Mouse (Mus musculus): ENCODE measurements around the gene Gm3173. TPM values are rescaled to one million over a fixed set of nuclear protein-coding genes. Genes with fewer than 3 reads are reported as not detected.

The Gm3173 gene
- polyA plus RNA-seq (2015; fragmentation: Nextera tagmentation; extraction: Ambion mirVana): not detected in 2 replicates

GRCm38 (mm10) chr14:4430692-4431091 lies at the start of gene Gm3173:
Gm3173 (plus strand) TSS chr14:4430992.

GRCm38 (mm10) chr14:4397226-4397625 lies 33.6 kb upstream of the Gm3173 start, which contains the start of gene Gm3159:
Gm3159 (plus strand) TSS chr14:4397526.

GRCm38 (mm10) chr14:4414965-4415835 lies 15.6 kb upstream of the Gm3173 start, which contains the start of gene Gm3164:
Gm3164 (plus strand) TSS chr14:4415448.

GRCm38 (mm10) chr14:4481445-4481844 lies 50.7 kb downstream of the Gm3173 start, which contains the start of gene Gm3182:
Gm3182 (plus strand) TSS chr14:4481745.

GRCm38 (mm10) chr14:4555105-4555504 lies 124.3 kb downstream of the Gm3173 start, which contains the start of gene Gm3047:
Gm3047 (plus strand) TSS chr14:4555405.

Other genes with a start within 250 kb of the Gm3173 start
- gene Gm2974, start 248.4 kb upstream of the Gm3173 start, polyA plus RNA-seq (2015; fragmentation: Nextera tagmentation; extraction: Ambion mirVana): not detected in 2 replicates
- gene Gm3138, start 181.4 kb upstream of the Gm3173 start, polyA plus RNA-seq (2015; fragmentation: Nextera tagmentation; extraction: Ambion mirVana): not detected in 2 replicates
- gene Gm3149, start 113.7 kb upstream of the Gm3173 start, polyA plus RNA-seq (2015; fragmentation: Nextera tagmentation; extraction: Ambion mirVana): not detected in 2 replicates
- gene 2610042L04Rik, start 96.2 kb upstream of the Gm3173 start, polyA plus RNA-seq (2015; fragmentation: Nextera tagmentation; extraction: Ambion mirVana): not detected in 2 replicates
- not detected in 2 replicates for gene Gm3159, start 33.5 kb upstream of the Gm3173 start, polyA plus RNA-seq (2015; fragmentation: Nextera tagmentation; extraction: Ambion mirVana)
- gene Gm3164, start 15.5 kb upstream of the Gm3173 start, polyA plus RNA-seq (2015; fragmentation: Nextera tagmentation; extraction: Ambion mirVana): 0.68 and 0.83 TPM in 2 replicates
- gene Gm3182, start 50.8 kb downstream of the Gm3173 start, polyA plus RNA-seq (2015; fragmentation: Nextera tagmentation; extraction: Ambion mirVana): not detected in 2 replicates
- gene Gm3047, start 124.4 kb downstream of the Gm3173 start, polyA plus RNA-seq (2015; fragmentation: Nextera tagmentation; extraction: Ambion mirVana): not detected in 2 replicates
- not detected in 2 replicates for gene Gm8159, start 201.4 kb downstream of the Gm3173 start, polyA plus RNA-seq (2015; fragmentation: Nextera tagmentation; extraction: Ambion mirVana)
- gene Gm3239, start 233.2 kb downstream of the Gm3173 start, polyA plus RNA-seq (2015; fragmentation: Nextera tagmentation; extraction: Ambion mirVana): not detected in 2 replicates